Mouse (Mus musculus): ENCODE measurements at regions not wholly inside any gene's neighbourhood (a gene's known extent, or its start where the extent isn't known, plus 50 kb on each side); places are given as distances from the start of the nearest gene placed in this dataset.

DNA sequence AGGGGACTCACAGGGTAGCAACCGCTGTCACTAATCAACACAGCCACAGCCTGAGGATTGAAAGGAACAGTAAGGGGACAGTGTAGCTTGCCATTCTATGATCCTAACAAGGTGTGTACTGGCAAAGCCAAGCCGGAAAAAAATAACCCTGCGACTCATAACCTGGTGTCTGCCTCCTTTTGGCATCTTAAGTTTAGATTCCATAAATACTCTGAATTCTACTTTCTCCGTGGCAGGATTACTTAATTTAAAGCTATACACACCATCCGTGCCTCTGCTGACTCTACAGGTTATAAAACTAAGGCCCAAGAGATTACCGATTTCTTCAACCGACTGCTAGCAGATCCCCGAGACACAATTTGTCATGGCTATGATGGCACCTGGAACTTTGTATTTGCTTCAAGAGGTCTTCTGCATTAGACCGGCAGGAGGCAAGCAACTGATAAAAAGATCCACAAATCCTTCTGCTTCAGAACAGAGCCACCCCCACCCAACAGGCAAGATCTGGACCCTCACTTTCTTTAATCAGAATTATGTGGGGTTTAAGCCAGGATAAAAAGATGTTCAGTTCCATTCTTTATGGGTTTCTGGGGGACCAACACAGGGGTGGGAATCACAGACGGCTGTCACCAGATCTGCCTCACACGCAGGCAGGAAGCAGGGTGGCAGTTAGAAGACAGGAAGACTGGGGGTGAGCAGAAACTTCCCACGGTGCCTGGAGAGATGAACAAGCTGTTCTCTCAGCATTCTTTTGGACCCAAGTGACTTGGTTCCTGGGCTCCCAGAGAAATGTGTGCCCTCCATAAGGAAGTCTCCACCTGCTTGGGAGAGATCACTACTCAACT, 120.4 kb downstream of the Sox4 start:
- Histone ChIP-seq H3K36me3 (ENCODE audit: control insufficient read depth, insufficient read depth, low read length) (no peaks in the 10 kb centered on the region), H3K9ac (ENCODE audit: low read length) (no peak overlapping the region), H3K4me3 (ENCODE audit: low read depth, low read length) (no peak overlapping the region), H3K4me2 (no peak overlapping the region), H3K27ac (ENCODE audit: low read depth, low read length) (no peak overlapping the region), H3K4me1 (ENCODE audit: control insufficient read depth, insufficient read depth, low read length) (peaks cover 9% of the 10 kb centered on the region), H3K27me3 (ENCODE audit: control insufficient read depth, insufficient read depth, low read length) (no peaks in the 10 kb centered on the region), H3K9me3 (ENCODE audit: control insufficient read depth, low read length) (no peaks in the 10 kb centered on the region)
- ATAC-seq (ENCODE audit: low FRiP score) (no peak), DNase-seq (ENCODE audit: low spot score, missing footprints) (no peak)
- WGBS: 69% methylated on average over 12 of the region's 12 CpGs

GRCm38 (mm10) chr13:28826284-28826683, 127.2 kb downstream of the Sox4 start:
- DNase-seq (ENCODE audit: low spot score, missing footprints) (no peak), ATAC-seq (ENCODE audit: low FRiP score) (no peak)
- WGBS: 88% methylated on average over 7 of the region's 7 CpGs
- H3K4me2 ChIP-seq: no peak overlapping the region
- H3K27me3 ChIP-seq (ENCODE audit: control insufficient read depth, insufficient read depth, low read length): no peaks in the 10 kb centered on the region
- H3K4me3 ChIP-seq (ENCODE audit: low read depth, low read length): no peak overlapping the region
- H3K27ac ChIP-seq (ENCODE audit: low read depth, low read length): no peak overlapping the region
- no peaks in the 10 kb centered on the region for H3K9me3 ChIP-seq (ENCODE audit: control insufficient read depth, low read length)
- H3K36me3 ChIP-seq (ENCODE audit: control insufficient read depth, insufficient read depth, low read length): no peaks in the 10 kb centered on the region
- peaks cover 9% of the 10 kb centered on the region for H3K4me1 ChIP-seq (ENCODE audit: control insufficient read depth, insufficient read depth, low read length)
- H3K9ac ChIP-seq (ENCODE audit: low read length): no peak overlapping the region

DNA sequence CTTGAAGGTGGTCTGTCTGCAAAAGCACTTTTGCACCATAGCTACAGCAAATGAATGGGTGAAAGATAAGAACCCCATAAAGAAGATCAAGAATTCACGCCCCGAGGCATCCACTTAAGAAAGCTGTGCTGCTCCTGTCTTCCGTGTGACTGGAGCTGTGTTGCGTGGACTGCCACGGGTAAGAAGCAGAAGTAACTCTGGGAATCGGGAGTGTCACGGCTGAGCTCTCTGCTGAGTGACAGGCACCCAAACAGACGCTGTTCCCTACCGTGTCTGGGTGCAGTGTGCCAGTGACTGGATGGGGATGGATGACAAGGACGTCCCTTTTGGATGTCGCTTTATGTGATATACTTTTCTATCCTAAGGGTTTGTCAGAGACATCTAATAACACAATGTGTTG, 129.5 kb downstream of the Sox4 start:
- H3K36me3 ChIP-seq (ENCODE audit: control insufficient read depth, insufficient read depth, low read length): no peaks in the 10 kb centered on the region
- H3K9me3 ChIP-seq (ENCODE audit: control insufficient read depth, low read length): no peaks in the 10 kb centered on the region
- no peaks in the 10 kb centered on the region for H3K27me3 ChIP-seq (ENCODE audit: control insufficient read depth, insufficient read depth, low read length)
- ATAC-seq (ENCODE audit: low FRiP score): 0 out of 2 replicates have a peak, but pooled peaks have one; percentile 58
- DNase-seq (ENCODE audit: low spot score, missing footprints): no peak
- H3K4me3 ChIP-seq (ENCODE audit: low read depth, low read length): no peak overlapping the region
- H3K4me1 ChIP-seq (ENCODE audit: control insufficient read depth, insufficient read depth, low read length): peaks cover 7% of the 10 kb centered on the region
- H3K27ac ChIP-seq (ENCODE audit: low read depth, low read length): no peak overlapping the region
- no peak overlapping the region for H3K4me2 ChIP-seq
- no peak overlapping the region for H3K9ac ChIP-seq (ENCODE audit: low read length)
- 48% methylated on average over 11 of the region's 11 CpGs for WGBS

DNA sequence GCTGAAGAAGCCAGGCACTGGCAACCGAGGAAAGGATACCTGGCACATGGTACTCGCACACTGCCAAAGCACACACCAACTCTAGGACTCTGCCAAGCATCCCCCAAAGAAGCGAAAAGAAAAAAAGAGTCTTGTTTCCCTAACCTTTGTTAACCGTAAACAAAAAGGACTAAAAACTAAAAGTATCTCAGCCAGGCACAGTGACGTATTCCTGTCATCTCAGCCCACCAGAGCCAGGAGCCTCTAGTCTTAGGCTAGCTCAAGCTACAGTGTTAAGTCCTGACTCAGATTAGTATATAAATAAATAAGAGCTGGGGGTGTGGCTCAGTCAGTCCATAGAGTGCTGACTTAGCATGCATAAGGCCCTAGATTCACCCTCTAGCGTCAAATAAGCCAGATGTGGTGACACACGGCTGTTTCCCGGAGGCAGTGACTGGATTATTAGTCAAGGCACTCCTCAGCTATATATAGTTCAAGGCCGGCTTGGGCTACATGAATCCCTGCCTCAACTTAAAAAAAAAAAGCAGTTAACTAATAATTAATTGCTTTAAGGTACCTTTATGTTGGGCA, 130.1 kb downstream of the Sox4 start:
- no peak for ATAC-seq (ENCODE audit: low FRiP score)

DNA sequence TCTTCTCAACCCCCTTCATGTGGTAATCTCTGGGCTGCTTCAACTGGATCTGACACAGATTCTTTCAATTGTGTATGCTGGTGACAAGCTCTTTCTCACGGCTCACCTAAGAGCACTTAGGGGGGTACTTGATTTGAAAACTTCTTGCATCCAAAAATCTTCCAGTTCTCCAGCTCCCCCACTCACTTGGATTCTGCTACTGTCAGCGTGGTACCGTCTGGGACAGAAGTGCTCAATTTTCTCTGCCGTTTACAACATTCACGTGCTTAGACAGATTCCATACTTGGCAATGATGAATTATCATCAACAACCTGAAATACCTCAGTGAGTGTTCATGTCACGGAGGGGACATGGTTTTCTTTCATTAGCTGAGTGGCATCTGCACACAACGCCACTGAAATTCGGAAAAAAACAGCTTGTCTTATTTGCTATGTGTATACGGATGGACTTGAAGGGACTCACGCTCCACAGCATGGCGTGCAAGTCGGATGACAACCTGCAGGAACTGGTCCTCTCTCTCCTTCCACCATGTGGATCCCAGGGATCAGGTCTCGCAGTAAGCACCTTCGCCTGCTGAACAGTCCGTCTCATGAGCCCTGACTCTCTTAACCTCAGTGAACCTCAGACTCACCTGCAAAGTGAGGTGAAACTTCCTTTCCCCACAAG, 132.5 kb downstream of the Sox4 start:
- no peak for DNase-seq (ENCODE audit: low spot score, missing footprints)
- Histone ChIP-seq H3K27me3 (ENCODE audit: control insufficient read depth, insufficient read depth, low read length) (no peaks in the 10 kb centered on the region), H3K4me2 (no peak overlapping the region), H3K27ac (ENCODE audit: low read depth, low read length) (no peak overlapping the region), H3K9ac (ENCODE audit: low read length) (no peak overlapping the region), H3K36me3 (ENCODE audit: control insufficient read depth, insufficient read depth, low read length) (no peaks in the 10 kb centered on the region), H3K4me1 (ENCODE audit: control insufficient read depth, insufficient read depth, low read length) (peaks cover 7% of the 10 kb centered on the region), H3K9me3 (ENCODE audit: control insufficient read depth, low read length) (no peaks in the 10 kb centered on the region), H3K4me3 (ENCODE audit: low read depth, low read length) (no peak overlapping the region)
- no peak for ATAC-seq (ENCODE audit: low FRiP score)
- WGBS: 87% methylated on average over 15 of the region's 15 CpGs

More for the DNA sequence above, 130.1 kb downstream of the Sox4 start:
- no peak overlapping the region for H3K9ac ChIP-seq (ENCODE audit: low read length)
- no peak overlapping the region for H3K4me2 ChIP-seq
- H3K9me3 ChIP-seq (ENCODE audit: control insufficient read depth, low read length): no peaks in the 10 kb centered on the region
- peaks cover 7% of the 10 kb centered on the region for H3K4me1 ChIP-seq (ENCODE audit: control insufficient read depth, insufficient read depth, low read length)
- H3K4me3 ChIP-seq (ENCODE audit: low read depth, low read length): no peak overlapping the region
- H3K36me3 ChIP-seq (ENCODE audit: control insufficient read depth, insufficient read depth, low read length): no peaks in the 10 kb centered on the region
- whole genome bisulfite sequencing: 81% methylated on average over 9 of the region's 9 CpGs
- H3K27me3 ChIP-seq (ENCODE audit: control insufficient read depth, insufficient read depth, low read length): no peaks in the 10 kb centered on the region
- no peak overlapping the region for H3K27ac ChIP-seq (ENCODE audit: low read depth, low read length)
- no peak for DNase-seq (ENCODE audit: low spot score, missing footprints)

DNA sequence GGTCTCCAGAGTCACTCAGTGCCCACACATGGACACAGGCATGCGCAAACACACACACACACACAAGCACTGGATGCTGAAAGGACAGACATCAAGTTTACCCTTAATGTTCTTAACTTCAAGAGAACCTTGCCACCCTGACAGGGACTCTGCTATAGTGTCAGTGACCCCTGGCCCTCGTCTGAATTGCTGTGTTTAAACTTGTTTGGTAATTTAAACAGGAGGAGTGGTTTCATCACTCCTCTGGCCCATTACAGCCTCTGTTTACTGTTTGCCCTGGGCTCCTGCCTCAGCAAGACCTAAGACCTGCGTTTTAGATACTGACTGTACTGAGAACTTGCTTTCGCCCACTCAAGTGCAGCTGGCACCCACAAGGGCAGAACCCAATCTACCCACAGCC, 139.4 kb downstream of the Sox4 start:
- no peaks in the 10 kb centered on the region for H3K9me3 ChIP-seq (ENCODE audit: control insufficient read depth, low read length)

GRCm38 (mm10) chr13:28811667-28812575, 141.6 kb downstream of the Sox4 start:
- Histone ChIP-seq H3K27ac (ENCODE audit: low read depth, low read length) (peak overlapping the region; percentile 72), H3K4me3 (ENCODE audit: low read depth, low read length) (no peak overlapping the region), H3K4me2 (peak overlapping the region; percentile 28), H3K4me1 (ENCODE audit: control insufficient read depth, insufficient read depth, low read length) (peaks cover 46% of the 10 kb centered on the region), H3K36me3 (ENCODE audit: control insufficient read depth, insufficient read depth, low read length) (no peaks in the 10 kb centered on the region), H3K9me3 (ENCODE audit: control insufficient read depth, low read length) (no peaks in the 10 kb centered on the region), H3K9ac (ENCODE audit: low read length) (no peak overlapping the region), H3K27me3 (ENCODE audit: control insufficient read depth, insufficient read depth, low read length) (no peaks in the 10 kb centered on the region)
- ATAC-seq (ENCODE audit: low FRiP score): peak; percentile 70
- WGBS: 18% methylated on average over 12 of the region's 12 CpGs
- peak; percentile 90 for DNase-seq (ENCODE audit: low spot score, missing footprints)

More for the DNA sequence above, 139.4 kb downstream of the Sox4 start:
- no peak overlapping the region for H3K27ac ChIP-seq (ENCODE audit: low read depth, low read length)
- 68% methylated on average over 4 of the region's 4 CpGs for WGBS
- no peaks in the 10 kb centered on the region for H3K27me3 ChIP-seq (ENCODE audit: control insufficient read depth, insufficient read depth, low read length)
- H3K4me2 ChIP-seq: no peak overlapping the region
- no peak overlapping the region for H3K9ac ChIP-seq (ENCODE audit: low read length)
- no peak for ATAC-seq (ENCODE audit: low FRiP score)
- no peak overlapping the region for H3K4me3 ChIP-seq (ENCODE audit: low read depth, low read length)
- no peaks in the 10 kb centered on the region for H3K36me3 ChIP-seq (ENCODE audit: control insufficient read depth, insufficient read depth, low read length)
- H3K4me1 ChIP-seq (ENCODE audit: control insufficient read depth, insufficient read depth, low read length): peaks cover 43% of the 10 kb centered on the region
- no peak for DNase-seq (ENCODE audit: low spot score, missing footprints)

DNA sequence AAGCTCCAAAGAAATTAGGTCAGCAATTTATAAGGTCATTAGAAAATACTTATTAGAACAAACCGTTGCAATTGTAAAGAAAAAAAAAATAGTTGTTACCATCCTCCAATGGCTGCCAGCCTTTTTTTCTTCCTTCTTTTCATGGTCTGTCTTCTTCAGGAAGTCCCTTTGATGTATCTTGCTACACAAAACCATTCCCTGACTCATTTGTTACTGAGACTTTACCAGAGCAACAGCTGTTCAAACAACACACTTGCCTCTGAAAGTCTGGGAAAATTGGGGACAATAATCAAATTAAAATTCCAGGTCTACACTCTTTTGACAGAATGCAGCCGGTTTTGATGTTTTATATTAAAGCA, 142.5 kb downstream of the Sox4 start:
- H3K27ac ChIP-seq (ENCODE audit: low read depth, low read length): peak overlapping the region; percentile 72
- no peaks in the 10 kb centered on the region for H3K27me3 ChIP-seq (ENCODE audit: control insufficient read depth, insufficient read depth, low read length)
- H3K9ac ChIP-seq (ENCODE audit: low read length): no peak overlapping the region
- peaks cover 46% of the 10 kb centered on the region for H3K4me1 ChIP-seq (ENCODE audit: control insufficient read depth, insufficient read depth, low read length)
- ATAC-seq (ENCODE audit: low FRiP score) (peak; percentile 61), DNase-seq (ENCODE audit: low spot score, missing footprints) (peak; percentile 91)
- H3K36me3 ChIP-seq (ENCODE audit: control insufficient read depth, insufficient read depth, low read length): no peaks in the 10 kb centered on the region
- 2% methylated on average over 2 of the region's 2 CpGs for WGBS
- no peak overlapping the region for H3K4me3 ChIP-seq (ENCODE audit: low read depth, low read length)
- peak overlapping the region; percentile 28 for H3K4me2 ChIP-seq
- H3K9me3 ChIP-seq (ENCODE audit: control insufficient read depth, low read length): no peaks in the 10 kb centered on the region

Data from midbrain, embryonic 11.5 days (tissue).